Mouse (Mus musculus): ENCODE data around the gene Ranbp6. TPM values are rescaled to one million over a fixed set of nuclear protein-coding genes. Genes with fewer than 3 reads are reported as not detected.

The Ranbp6 gene
- 14.9 and 16.2 TPM in 2 replicates for polyA plus RNA-seq (2014; fragmentation: Nextera tagmentation; extraction: Ambion mirVana)

DNA sequence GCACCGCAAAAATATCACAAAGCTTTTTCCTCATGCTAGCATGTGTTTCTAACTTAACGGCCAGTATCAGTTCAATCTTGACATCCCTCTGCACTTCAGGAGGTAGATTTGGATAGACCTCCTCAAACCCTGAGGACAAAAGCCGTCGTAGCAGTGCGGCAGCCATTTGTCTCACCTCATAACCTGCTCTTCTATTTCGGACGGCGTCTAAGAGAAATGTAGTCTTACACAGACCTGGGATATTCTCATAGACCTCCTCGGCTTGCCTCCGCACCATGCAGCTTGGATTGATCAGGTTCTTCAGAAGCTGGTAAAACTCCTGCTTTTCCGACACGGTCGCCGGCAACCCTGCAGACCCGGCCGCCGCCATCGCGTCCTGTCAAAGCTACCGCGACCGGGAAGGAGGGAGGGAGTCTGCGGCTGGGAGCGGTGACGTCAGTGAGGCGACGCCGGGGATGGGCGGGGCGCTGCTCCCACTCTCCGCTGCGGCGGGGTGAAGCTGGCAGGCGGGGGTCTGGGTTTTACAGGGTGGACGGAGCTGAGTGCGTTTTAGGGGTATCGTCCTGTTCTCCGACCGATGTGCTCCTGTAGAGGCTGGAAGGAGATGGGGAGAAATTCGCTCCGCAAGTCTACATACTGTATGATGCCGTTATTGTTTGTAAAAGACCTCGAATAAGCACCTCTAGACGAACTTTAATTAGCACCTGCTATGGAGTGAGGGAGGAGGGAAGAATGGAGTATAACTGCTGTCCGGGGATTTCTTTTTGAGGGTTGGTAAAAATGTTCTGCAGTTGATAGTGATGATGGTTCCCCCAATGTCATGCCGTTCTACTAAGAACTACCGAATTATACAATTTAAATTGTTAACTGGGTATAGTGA is at the start of gene Ranbp6:
Gene Ranbp6 (minus strand): TSS at position 394 of the 880 bp plus-strand sequence.
- Histone ChIP-seq H3K36me3 (ENCODE audit: control insufficient read depth, insufficient read depth, low read length) (peaks cover 8% of the 10 kb centered on the region; the same call in 1 of the 2 replicates), H3K4me1 (replicated peaks; ENCODE audit: control insufficient read depth, insufficient read depth, low read length) (peaks cover 3% of the 10 kb centered on the region; the same call in 1 of the 2 replicates), H3K9ac (ENCODE audit: low read depth, low read length) (peak within 1 kb of the TSS; percentile 81), H3K9me3 (ENCODE audit: control insufficient read depth, low read length) (no peaks in the 10 kb centered on the region), H3K27ac (ENCODE audit: low read depth, low read length) (no peak within 1 kb of the TSS), H3K4me2 (peak within 1 kb of the TSS; percentile 86), H3K4me3 (ENCODE audit: low read depth, low read length) (peak within 1 kb of the TSS; percentile 80), H3K27me3 (replicated peaks; ENCODE audit: control insufficient read depth, insufficient read depth, low read length) (no peaks in the 10 kb centered on the region)
- 2% methylated on average over 47 of the region's 47 CpGs for WGBS
- ATAC-seq (replicated peaks; ENCODE audit: low FRiP score) (peak; percentile 98), DNase-seq (ENCODE audit: low spot score) (peak; percentile 92)

DNA sequence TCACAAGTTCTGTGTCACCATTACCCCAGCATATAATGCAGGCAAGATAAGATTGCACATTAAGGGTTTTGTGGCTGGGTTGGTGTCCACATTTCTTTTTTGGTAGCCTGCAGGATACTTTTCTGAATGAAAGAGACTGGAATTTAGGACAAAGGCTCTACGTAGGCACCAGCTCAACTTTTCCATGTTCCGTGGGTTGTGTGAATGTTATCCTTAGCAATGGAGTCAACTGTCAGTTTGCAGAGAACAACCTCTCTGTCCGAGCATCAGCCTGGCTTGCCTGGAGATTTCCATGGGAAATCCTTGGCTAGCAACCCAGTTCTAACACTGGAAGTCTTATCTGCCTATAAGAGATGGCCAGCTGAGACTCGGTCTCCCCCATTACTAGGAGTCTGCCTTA is 48.0 kb upstream of the Ranbp6 start:
- Histone ChIP-seq H3K4me3 (ENCODE audit: low read depth, low read length) (no peak overlapping the region), H3K27me3 (replicated peaks; ENCODE audit: control insufficient read depth, insufficient read depth, low read length) (no peaks in the 10 kb centered on the region), H3K27ac (ENCODE audit: low read depth, low read length) (no peak overlapping the region), H3K9ac (ENCODE audit: low read depth, low read length) (no peak overlapping the region), H3K36me3 (ENCODE audit: control insufficient read depth, insufficient read depth, low read length) (no peaks in the 10 kb centered on the region), H3K4me1 (replicated peaks; ENCODE audit: control insufficient read depth, insufficient read depth, low read length) (no peaks in the 10 kb centered on the region), H3K4me2 (no peak overlapping the region), H3K9me3 (ENCODE audit: control insufficient read depth, low read length) (no peaks in the 10 kb centered on the region)
- DNase-seq (ENCODE audit: low spot score) = no peak
- 77% methylated on average over 4 of the region's 4 CpGs for WGBS
- no peak for ATAC-seq (replicated peaks; ENCODE audit: low FRiP score)

DNA sequence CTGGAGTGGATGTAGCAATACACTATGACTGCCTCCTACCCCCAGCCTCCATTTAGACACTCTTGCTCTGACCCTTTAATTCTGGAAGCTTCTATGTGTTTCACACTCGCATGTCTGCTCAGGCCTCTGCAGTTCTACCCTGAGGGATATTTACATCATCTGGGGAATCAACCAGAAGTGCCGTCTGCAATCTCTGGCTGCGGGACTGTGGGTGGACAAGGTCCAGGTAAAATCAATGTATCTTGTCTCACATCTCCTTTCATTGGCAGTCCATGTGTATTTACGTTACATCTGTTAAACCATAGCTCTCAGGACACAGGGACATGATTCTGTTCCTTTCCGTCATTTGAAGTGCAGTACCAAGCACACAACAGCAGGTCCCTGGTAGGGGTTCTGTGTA is 44.5 kb upstream of the Ranbp6 start:
- Histone ChIP-seq H3K9me3 (ENCODE audit: control insufficient read depth, low read length) (no peaks in the 10 kb centered on the region), H3K36me3 (ENCODE audit: control insufficient read depth, insufficient read depth, low read length) (no peaks in the 10 kb centered on the region), H3K4me3 (ENCODE audit: low read depth, low read length) (no peak overlapping the region), H3K27me3 (replicated peaks; ENCODE audit: control insufficient read depth, insufficient read depth, low read length) (no peaks in the 10 kb centered on the region), H3K27ac (ENCODE audit: low read depth, low read length) (no peak overlapping the region), H3K4me2 (no peak overlapping the region), H3K4me1 (replicated peaks; ENCODE audit: control insufficient read depth, insufficient read depth, low read length) (no peaks in the 10 kb centered on the region), H3K9ac (ENCODE audit: low read depth, low read length) (no peak overlapping the region)
- WGBS = 74% methylated on average over 5 of the region's 5 CpGs
- no peak for DNase-seq (ENCODE audit: low spot score)
- no peak for ATAC-seq (replicated peaks; ENCODE audit: low FRiP score)

DNA sequence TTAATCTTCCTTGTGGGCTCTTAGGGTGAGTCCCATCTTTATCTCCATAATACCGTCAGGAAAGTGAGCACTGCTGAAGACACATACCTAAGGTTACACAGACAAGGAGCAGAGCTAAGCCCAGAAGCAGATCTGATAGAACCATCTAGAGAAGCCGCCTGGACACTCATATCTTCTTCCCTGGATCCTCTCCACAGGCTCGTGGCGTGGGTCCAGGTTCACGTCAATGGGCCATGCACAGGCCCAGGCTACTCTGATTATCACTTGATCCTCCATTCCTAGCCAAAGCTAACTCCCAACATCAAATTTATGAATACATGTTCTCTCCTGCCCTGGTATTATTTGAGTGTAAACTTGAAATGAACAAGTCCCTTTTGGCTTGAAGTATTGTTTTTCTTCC is 40.9 kb upstream of the Ranbp6 start:
- no peaks in the 10 kb centered on the region for H3K4me1 ChIP-seq (replicated peaks; ENCODE audit: control insufficient read depth, insufficient read depth, low read length)
- no peak overlapping the region for H3K27ac ChIP-seq (ENCODE audit: low read depth, low read length)
- no peaks in the 10 kb centered on the region for H3K36me3 ChIP-seq (ENCODE audit: control insufficient read depth, insufficient read depth, low read length)
- ATAC-seq (replicated peaks; ENCODE audit: low FRiP score) (no peak), DNase-seq (ENCODE audit: low spot score) (no peak)
- no peaks in the 10 kb centered on the region for H3K27me3 ChIP-seq (replicated peaks; ENCODE audit: control insufficient read depth, insufficient read depth, low read length)
- H3K4me2 ChIP-seq = no peak overlapping the region
- 76% methylated on average over 5 of the region's 5 CpGs for WGBS
- no peak overlapping the region for H3K9ac ChIP-seq (ENCODE audit: low read depth, low read length)
- H3K9me3 ChIP-seq (ENCODE audit: control insufficient read depth, low read length) = no peaks in the 10 kb centered on the region
- H3K4me3 ChIP-seq (ENCODE audit: low read depth, low read length) = no peak overlapping the region

DNA sequence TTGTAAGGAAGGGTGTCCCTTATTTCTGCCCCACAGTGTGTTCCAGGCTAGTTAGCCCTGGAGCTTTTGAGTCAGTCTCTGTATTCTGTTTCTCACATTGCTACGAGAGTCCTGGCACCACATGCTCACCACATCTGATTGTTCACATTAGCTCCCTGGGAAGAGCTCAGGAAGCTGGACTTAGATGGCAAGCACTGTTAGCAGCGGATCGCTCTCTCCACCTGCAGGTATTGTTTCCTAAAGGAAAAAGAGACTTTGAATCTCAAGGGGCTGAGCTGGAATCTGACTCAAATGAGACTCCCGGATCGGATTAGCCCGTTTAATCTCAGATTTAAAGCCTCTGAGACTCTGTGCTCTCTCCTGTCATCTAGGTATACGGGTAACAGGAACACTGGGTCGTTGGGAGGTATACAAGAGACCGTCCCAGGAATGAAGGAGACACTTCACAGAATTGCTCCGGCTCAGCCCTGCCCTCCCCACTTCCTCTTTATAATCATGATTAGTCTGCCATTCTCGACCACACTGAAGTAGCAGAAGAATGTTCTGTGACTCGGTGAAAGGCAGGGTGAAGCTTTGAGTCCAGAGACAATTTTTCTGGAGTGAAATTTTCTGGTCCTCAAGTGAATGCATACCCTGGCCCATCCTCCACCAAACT is 38.4 kb upstream of the Ranbp6 start:
- Histone ChIP-seq H3K4me2 (no peak overlapping the region), H3K27me3 (replicated peaks; ENCODE audit: control insufficient read depth, insufficient read depth, low read length) (no peaks in the 10 kb centered on the region), H3K9me3 (ENCODE audit: control insufficient read depth, low read length) (no peaks in the 10 kb centered on the region), H3K36me3 (ENCODE audit: control insufficient read depth, insufficient read depth, low read length) (no peaks in the 10 kb centered on the region), H3K27ac (ENCODE audit: low read depth, low read length) (no peak overlapping the region), H3K4me1 (replicated peaks; ENCODE audit: control insufficient read depth, insufficient read depth, low read length) (no peaks in the 10 kb centered on the region), H3K4me3 (ENCODE audit: low read depth, low read length) (no peak overlapping the region), H3K9ac (ENCODE audit: low read depth, low read length) (no peak overlapping the region)
- DNase-seq (ENCODE audit: low spot score) (no peak), ATAC-seq (replicated peaks; ENCODE audit: low FRiP score) (no peak)
- WGBS = 52% methylated on average over 12 of the region's 12 CpGs

DNA sequence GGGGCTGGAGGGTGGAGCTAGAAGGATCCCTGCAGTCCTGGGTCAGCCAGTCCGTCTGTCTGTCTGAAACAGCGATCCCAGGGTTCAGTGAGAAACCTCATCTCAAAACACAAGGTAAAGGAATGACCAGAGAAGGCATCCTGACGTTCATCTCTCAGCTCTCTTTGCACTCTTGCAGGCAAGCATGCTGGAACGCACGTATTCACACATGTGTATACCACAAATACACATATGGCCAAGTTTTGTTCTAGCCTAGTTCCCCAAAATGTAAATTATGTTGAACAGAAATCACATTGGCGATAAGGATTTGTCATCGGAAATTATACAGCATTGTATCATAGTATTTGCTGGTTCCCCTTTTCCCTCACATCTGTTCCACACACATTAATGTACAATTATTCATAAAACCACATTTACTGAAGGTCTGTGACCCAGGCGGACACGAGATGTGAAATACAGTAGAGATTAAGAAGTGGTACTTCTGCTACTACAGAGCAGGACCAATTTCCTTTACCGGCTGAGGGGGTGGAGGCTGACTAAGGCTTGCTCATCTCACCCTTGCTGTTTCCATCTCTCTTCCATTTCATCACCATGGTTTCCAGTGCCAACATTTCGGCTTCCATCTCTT is 37.3 kb upstream of the Ranbp6 start:
- H3K4me3 ChIP-seq (ENCODE audit: low read depth, low read length) = no peak overlapping the region
- ATAC-seq (replicated peaks; ENCODE audit: low FRiP score) = no peak
- no peak for DNase-seq (ENCODE audit: low spot score)
- no peaks in the 10 kb centered on the region for H3K27me3 ChIP-seq (replicated peaks; ENCODE audit: control insufficient read depth, insufficient read depth, low read length)
- H3K36me3 ChIP-seq (ENCODE audit: control insufficient read depth, insufficient read depth, low read length) = no peaks in the 10 kb centered on the region
- no peak overlapping the region for H3K27ac ChIP-seq (ENCODE audit: low read depth, low read length)
- no peak overlapping the region for H3K9ac ChIP-seq (ENCODE audit: low read depth, low read length)
- no peak overlapping the region for H3K4me2 ChIP-seq
- H3K4me1 ChIP-seq (replicated peaks; ENCODE audit: control insufficient read depth, insufficient read depth, low read length) = no peaks in the 10 kb centered on the region
- 74% methylated on average over 11 of the region's 11 CpGs for WGBS
- no peaks in the 10 kb centered on the region for H3K9me3 ChIP-seq (ENCODE audit: control insufficient read depth, low read length)

DNA sequence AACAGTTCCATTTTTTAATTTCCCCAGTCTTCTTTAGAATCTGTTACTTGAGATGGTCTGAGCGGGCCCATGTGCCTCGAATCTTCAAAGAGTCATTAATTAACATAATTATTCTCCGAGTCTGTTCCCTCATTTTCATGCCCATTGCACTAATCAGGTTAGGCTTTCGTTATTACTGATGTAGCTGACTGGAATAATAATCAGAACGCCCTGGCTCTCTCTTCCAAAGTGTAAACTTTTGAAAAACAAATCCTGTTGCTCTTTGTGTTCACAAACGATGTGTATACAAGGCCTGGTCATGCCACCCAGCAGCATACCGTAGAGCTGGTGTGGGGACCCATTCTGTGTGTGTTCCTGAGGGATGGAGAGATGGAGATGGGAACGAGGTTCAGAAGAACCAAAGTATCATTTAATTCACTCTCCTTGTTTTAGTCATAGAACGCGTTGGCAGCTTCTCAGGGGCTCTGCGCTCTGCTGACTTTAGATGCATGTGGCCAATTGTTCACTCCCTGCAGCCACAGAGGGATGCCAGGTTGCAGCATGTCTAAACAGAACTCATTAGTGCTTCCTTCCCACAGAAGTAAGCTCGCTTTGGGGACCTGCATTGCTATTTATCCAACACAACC is 31.4 kb upstream of the Ranbp6 start:
- no peaks in the 10 kb centered on the region for H3K4me1 ChIP-seq (replicated peaks; ENCODE audit: control insufficient read depth, insufficient read depth, low read length)
- no peak for ATAC-seq (replicated peaks; ENCODE audit: low FRiP score)
- H3K4me2 ChIP-seq = no peak overlapping the region
- no peak overlapping the region for H3K4me3 ChIP-seq (ENCODE audit: low read depth, low read length)
- no peak for DNase-seq (ENCODE audit: low spot score)
- no peak overlapping the region for H3K9ac ChIP-seq (ENCODE audit: low read depth, low read length)
- H3K36me3 ChIP-seq (ENCODE audit: control insufficient read depth, insufficient read depth, low read length) = no peaks in the 10 kb centered on the region
- no peaks in the 10 kb centered on the region for H3K27me3 ChIP-seq (replicated peaks; ENCODE audit: control insufficient read depth, insufficient read depth, low read length)
- no peak overlapping the region for H3K27ac ChIP-seq (ENCODE audit: low read depth, low read length)
- no peaks in the 10 kb centered on the region for H3K9me3 ChIP-seq (ENCODE audit: control insufficient read depth, low read length)
- 76% methylated on average over 12 of the region's 12 CpGs for WGBS

DNA sequence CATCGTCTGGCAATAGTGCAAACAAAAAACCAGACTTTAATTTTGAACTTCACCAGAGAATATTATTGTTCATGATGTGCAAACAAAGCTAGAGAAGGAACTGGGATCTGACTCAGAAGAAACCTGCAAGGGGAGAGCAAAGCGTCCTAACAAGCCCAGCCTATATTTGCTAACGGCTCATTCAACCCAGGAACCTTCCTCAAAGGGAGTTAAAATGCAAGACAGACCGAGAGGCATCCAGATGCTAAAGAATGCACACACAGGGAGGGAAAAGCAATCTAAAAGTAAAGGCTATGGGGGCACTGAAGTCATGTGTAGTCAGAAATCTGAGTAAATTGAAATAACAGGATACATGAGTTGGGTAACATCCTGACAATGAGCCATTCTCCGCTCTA is 30.9 kb upstream of the Ranbp6 start:
- H3K27ac ChIP-seq (ENCODE audit: low read depth, low read length) = no peak overlapping the region
- H3K9me3 ChIP-seq (ENCODE audit: control insufficient read depth, low read length) = no peaks in the 10 kb centered on the region
- H3K4me1 ChIP-seq (replicated peaks; ENCODE audit: control insufficient read depth, insufficient read depth, low read length) = no peaks in the 10 kb centered on the region
- DNase-seq (ENCODE audit: low spot score) (no peak), ATAC-seq (replicated peaks; ENCODE audit: low FRiP score) (no peak)
- no peaks in the 10 kb centered on the region for H3K27me3 ChIP-seq (replicated peaks; ENCODE audit: control insufficient read depth, insufficient read depth, low read length)
- WGBS = 51% methylated on average over 5 of the region's 5 CpGs
- no peaks in the 10 kb centered on the region for H3K36me3 ChIP-seq (ENCODE audit: control insufficient read depth, insufficient read depth, low read length)
- no peak overlapping the region for H3K9ac ChIP-seq (ENCODE audit: low read depth, low read length)
- no peak overlapping the region for H3K4me2 ChIP-seq
- H3K4me3 ChIP-seq (ENCODE audit: low read depth, low read length) = no peak overlapping the region

All from liver, embryonic 11.5 days (tissue).